In the genomic region with DNA sequence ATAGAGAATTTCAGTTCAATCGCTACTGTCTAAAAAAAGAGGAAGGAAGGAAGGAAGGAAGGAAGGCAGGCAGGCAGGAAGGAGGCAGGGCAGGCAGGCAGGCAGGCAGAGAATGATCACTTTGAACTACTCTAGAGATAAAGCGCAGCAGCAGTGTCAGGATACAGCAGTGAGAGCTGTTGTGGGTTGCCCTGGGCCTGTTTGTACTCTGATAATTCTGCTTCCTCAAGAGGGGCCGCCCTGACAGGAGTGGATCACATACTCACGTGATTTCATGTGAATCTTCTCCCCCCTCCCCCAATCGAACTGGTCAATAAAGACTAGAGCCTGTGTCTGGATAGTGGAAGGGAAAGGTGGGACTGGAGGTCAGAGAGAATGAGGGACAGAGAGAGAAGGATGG, we compare ENCODE assay signal across 1 mouse cellular context.
TF ChIP-seq lines count a peak whose summit lies in the region.

No protein-coding gene starts in this region.

TF ChIP-seq in MEL, 35 proteins besides CTCF, POLR2A, EP300 and RAD21 (continued from another document):
- peak; percentile 65; the same call in 1 of the 2 replicates for TF ChIP-seq MAZ (IDR thresholded peaks at IDR 0.05; ENCODE audit: low read depth, low read length)
- TF ChIP-seq GABPA (IDR thresholded peaks at IDR 0.05; ENCODE audit: low read depth, low read length) = no peak
- TF ChIP-seq MAFK (IDR thresholded peaks at IDR 0.05; ENCODE audit: borderline replicate concordance, low read depth, low read length) = no peak; the same call in 1 of the 2 replicates
- no peak for TF ChIP-seq CHD1 (IDR thresholded peaks at IDR 0.05; ENCODE audit: low read depth, low read length)
- no peak for TF ChIP-seq NRF1 (IDR thresholded peaks at IDR 0.05; ENCODE audit: insufficient read depth, low read depth, low read length, poor library complexity, severe bottlenecking)
- peak; percentile 37; the same call in 1 of the 2 replicates for TF ChIP-seq ZMIZ1 (IDR thresholded peaks at IDR 0.05; ENCODE audit: low read depth, low read length)
- peak in 1 of 2 experiments; percentile 53; a peak in 1 of 4 replicates for TF ChIP-seq USF2 (IDR thresholded peaks at IDR 0.05; ENCODE audit: borderline replicate concordance in 1 of 2, insufficient read depth in 1 of 2, low read depth in 1 of 2, low read length in 2 of 2)
- no peak for TF ChIP-seq MEF2A (IDR thresholded peaks at IDR 0.05; ENCODE audit: extremely low read depth, insufficient replicate concordance, low read depth, low read length, poor library complexity, severe bottlenecking)
- TF ChIP-seq POLR2AphosphoS5 (IDR thresholded peaks at IDR 0.05; ENCODE audit: borderline replicate concordance, low read depth, low read length) = no peak
- TF ChIP-seq SIN3A (IDR thresholded peaks at IDR 0.05; ENCODE audit: low read length) = peak; percentile 80; the same call in 1 of the 2 replicates
- peak; percentile 92 for TF ChIP-seq USF1 (IDR thresholded peaks at IDR 0.05; ENCODE audit: low read depth, low read length)
- TF ChIP-seq GATA1 (IDR thresholded peaks at IDR 0.05; ENCODE audit: low read depth, low read length) = peak; percentile 90
TF ChIP-seq in MEL: peak in this region for 19.
